Mouse (Mus musculus) adrenal gland, postnatal 14 days (tissue): ENCODE measurements at regions not wholly inside any gene's neighbourhood (a gene's known extent, or its start where the extent isn't known, plus 50 kb on each side); places are given as distances from the start of the nearest gene placed in this dataset.
"Not testable (repeated sequence)": the region's sequence is repeated elsewhere in the genome, so short reads cannot be mapped to it uniquely, and the experiment has no call there.

ENCODE experiments used
- DNase-seq: peaks from one replicate; pipeline ENCODE4 v3.0.0; 2021; ENCODE audit warnings: mixed read lengths

- DNase-seq = no peak
Measured at GRCm38 (mm10) chr2:133738839-133739430, 187.0 kb downstream of the Bmp2 start.

GRCm38 (mm10) chr2:133748493-133748892 lies 196.5 kb downstream of the Bmp2 start:
- DNase-seq = no peak

GRCm38 (mm10) chr2:133749846-133750637 lies 198.1 kb downstream of the Bmp2 start:
- no peak for DNase-seq

- no peak for DNase-seq
Measured at GRCm38 (mm10) chr2:133754088-133754487, 202.1 kb downstream of the Bmp2 start.

GRCm38 (mm10) chr2:133761496-133761895 lies 209.5 kb downstream of the Bmp2 start:
- peak; percentile 62 for DNase-seq

GRCm38 (mm10) chr2:133768546-133768945 lies 216.6 kb downstream of the Bmp2 start:
- no peak for DNase-seq

- DNase-seq = no peak
Measured at GRCm38 (mm10) chr2:133783588-133784342, 231.8 kb downstream of the Bmp2 start.

GRCm38 (mm10) chr2:133791031-133791430 lies 239.1 kb downstream of the Bmp2 start:
- DNase-seq = no peak

GRCm38 (mm10) chr2:133793293-133793692 lies 241.3 kb downstream of the Bmp2 start:
- peak; percentile 24 for DNase-seq

- peak; percentile 4 for DNase-seq
Measured at GRCm38 (mm10) chr2:133802666-133803065, 250.7 kb downstream of the Bmp2 start.

GRCm38 (mm10) chr2:133821418-133821817 lies 269.5 kb downstream of the Bmp2 start:
- no peak for DNase-seq

- DNase-seq = no peak
Measured at GRCm38 (mm10) chr2:133829406-133829805, 277.4 kb downstream of the Bmp2 start.

GRCm38 (mm10) chr2:133850485-133850884 lies 298.5 kb downstream of the Bmp2 start:
- DNase-seq = no peak

GRCm38 (mm10) chr2:133874982-133875381 lies 323.0 kb downstream of the Bmp2 start:
- not testable (repeated sequence) for DNase-seq

- DNase-seq = no peak
Measured at GRCm38 (mm10) chr2:133883682-133884081, 331.7 kb downstream of the Bmp2 start.

GRCm38 (mm10) chr2:133906269-133906668 lies 354.3 kb downstream of the Bmp2 start:
- DNase-seq = no peak
